Mouse (Mus musculus) large intestine, adult 2 months (tissue): ENCODE measurements at regions not wholly inside any gene's neighbourhood (a gene's known extent, or its start where the extent isn't known, plus 50 kb on each side); places are given as distances from the start of the nearest gene placed in this dataset.

Experiments
- DNase-seq: peaks from one replicate; pipeline ENCODE4 v3.0.0-alpha.2; 2012; ENCODE audit warnings: low read depth, low spot score
- WGBS: fragments of 180-500 bp; shearing (Covaris S2); methylation state at CpG from one replicate; pipeline ENCODE4 v1.1.7; 2018; 5-methylcytosine and 5-hydroxymethylcytosine counted together

GRCm38 (mm10) chr15:51083677-51084322, 2800.9 kb upstream of the Gm7489 start:
- WGBS: 59% methylated on average over 12 of the region's 12 CpGs
- DNase-seq: no peak

GRCm38 (mm10) chr15:51092936-51093335, 2791.8 kb upstream of the Gm7489 start:
- DNase-seq: no peak

GRCm38 (mm10) chr15:51103948-51104347, 2780.8 kb upstream of the Gm7489 start:
- DNase-seq: no peak
- 76% methylated on average over 7 of the region's 7 CpGs for WGBS

More at GRCm38 (mm10) chr15:51092936-51093335, 2791.8 kb upstream of the Gm7489 start:
- 69% methylated on average over 7 of the region's 7 CpGs for WGBS

- no peak for DNase-seq
- WGBS: 20% methylated on average over 10 of the region's 10 CpGs
Measured at GRCm38 (mm10) chr15:51104362-51104761, 2780.3 kb upstream of the Gm7489 start.

GRCm38 (mm10) chr15:51104796-51105195, 2779.9 kb upstream of the Gm7489 start:
- WGBS: 47% methylated on average over 5 of the region's 5 CpGs

GRCm38 (mm10) chr15:51105359-51106008, 2779.2 kb upstream of the Gm7489 start:
- no peak for DNase-seq
- 63% methylated on average over 17 of the region's 17 CpGs for WGBS

More at GRCm38 (mm10) chr15:51104796-51105195, 2779.9 kb upstream of the Gm7489 start:
- no peak for DNase-seq

- DNase-seq: no peak
- 86% methylated on average over 3 of the region's 3 CpGs for WGBS
Measured at GRCm38 (mm10) chr15:51110186-51110585, 2774.5 kb upstream of the Gm7489 start.

GRCm38 (mm10) chr15:51125896-51126295, 2758.8 kb upstream of the Gm7489 start:
- 64% methylated on average over 2 of the region's 2 CpGs for WGBS
- no peak for DNase-seq

- DNase-seq: no peak
- 66% methylated on average over 4 of the region's 4 CpGs for WGBS
Measured at GRCm38 (mm10) chr15:51131017-51131416, 2753.7 kb upstream of the Gm7489 start.

- WGBS: 67% methylated on average over 1 of the region's 1 CpGs
Measured at GRCm38 (mm10) chr15:51136121-51136520, 2748.6 kb upstream of the Gm7489 start.

GRCm38 (mm10) chr15:51139507-51139906, 2745.2 kb upstream of the Gm7489 start:
- WGBS: 72% methylated on average over 4 of the region's 4 CpGs
- DNase-seq: no peak

More at GRCm38 (mm10) chr15:51136121-51136520, 2748.6 kb upstream of the Gm7489 start:
- no peak for DNase-seq

GRCm38 (mm10) chr15:51173976-51174620, 2710.6 kb upstream of the Gm7489 start:
- no peak for DNase-seq
- 98% methylated on average over 1 of the region's 1 CpGs for WGBS

GRCm38 (mm10) chr15:51176466-51176865, 2708.2 kb upstream of the Gm7489 start:
- WGBS: 67% methylated on average over 2 of the region's 2 CpGs

GRCm38 (mm10) chr15:51189134-51189533, 2695.6 kb upstream of the Gm7489 start:
- no peak for DNase-seq
- 80% methylated on average over 3 of the region's 3 CpGs for WGBS

More at GRCm38 (mm10) chr15:51176466-51176865, 2708.2 kb upstream of the Gm7489 start:
- no peak for DNase-seq

- 18% methylated on average over 4 of the region's 4 CpGs for WGBS
- no peak for DNase-seq
Measured at GRCm38 (mm10) chr15:51197466-51198158, 2687.1 kb upstream of the Gm7489 start.

- 66% methylated on average over 2 of the region's 2 CpGs for WGBS
Measured at GRCm38 (mm10) chr15:51203351-51203750, 2681.4 kb upstream of the Gm7489 start.

GRCm38 (mm10) chr15:51206050-51206449, 2678.7 kb upstream of the Gm7489 start:
- 72% methylated on average over 3 of the region's 3 CpGs for WGBS
- DNase-seq: no peak

More at GRCm38 (mm10) chr15:51203351-51203750, 2681.4 kb upstream of the Gm7489 start:
- DNase-seq: no peak

- WGBS: 60% methylated on average over 2 of the region's 2 CpGs
- no peak for DNase-seq
Measured at GRCm38 (mm10) chr15:51206773-51207172, 2677.9 kb upstream of the Gm7489 start.

- 49% methylated on average over 1 of the region's 1 CpGs for WGBS
- DNase-seq: no peak
Measured at GRCm38 (mm10) chr15:51234873-51235272, 2649.8 kb upstream of the Gm7489 start.

- WGBS: 93% methylated on average over 2 of the region's 2 CpGs
- DNase-seq: no peak
Measured at GRCm38 (mm10) chr15:51244596-51244995, 2640.1 kb upstream of the Gm7489 start.
